Mouse (Mus musculus) macrophage (primary cell): Measurements from ENCODE around the gene Bloc1s5. TPM values are rescaled to one million over a fixed set of nuclear protein-coding genes. Genes with fewer than 3 reads are reported as not detected.

Experiments used
- H3K27ac ChIP-seq: fragments of 350-480 bp; formaldehyde crosslinking; 2 replicates; pipeline ENCODE4 v1.9.0; 2021
- H3K36me3 ChIP-seq: fragments of 350-480 bp; formaldehyde crosslinking; 2 replicates; pipeline ENCODE4 v1.9.0; 2021; ENCODE audit errors: inconsistent target
- H3K4me3 ChIP-seq: fragments of 350-480 bp; formaldehyde crosslinking; 2 replicates; pipeline ENCODE4 v1.9.0; 2021; ENCODE audit errors: inconsistent target
- H3K79me2 ChIP-seq: fragments of 350-480 bp; formaldehyde crosslinking; 2 replicates; pipeline ENCODE4 v1.9.0; 2021; ENCODE audit errors: inconsistent target
- WGBS: methylation state at CpG from one replicate; pipeline ENCODE4 v1.1.7; 2026; ENCODE audit warnings: inconsistent platforms; ENCODE audit not compliant: missing documents; 5-methylcytosine and 5-hydroxymethylcytosine counted together
- polyA plus RNA-seq: library from polyadenylated mRNA; stranded (reverse); fragments of 250-400 nt; gene quantifications from 3 replicates; pipeline ENCODE4 v1.2.4, GENCODE M21; 2018; ENCODE audit warnings: inconsistent platforms

The Bloc1s5 gene
- polyA plus RNA-seq, 1 experiment from 2014 or later: 12.0 TPM

GRCm38 (mm10) chr13:38607130-38607529 is 27.8 kb downstream of the Bloc1s5 start:
- Histone ChIP-seq H3K36me3 (peaks cover 11% of the 10 kb centered on the region; the same call in 1 of the 2 replicates), H3K4me3 (no peak overlapping the region), H3K79me2 (no peaks in the 10 kb centered on the region), H3K27ac (no peak overlapping the region)
- 99% methylated on average over 6 of the region's 6 CpGs for WGBS

GRCm38 (mm10) chr13:38605353-38605752 is 29.6 kb downstream of the Bloc1s5 start:
- H3K36me3 ChIP-seq: peaks cover 11% of the 10 kb centered on the region; the same call in 1 of the 2 replicates
- no peak overlapping the region for H3K4me3 ChIP-seq
- H3K79me2 ChIP-seq: no peaks in the 10 kb centered on the region
- WGBS: 88% methylated on average over 6 of the region's 6 CpGs
- no peak overlapping the region for H3K27ac ChIP-seq

- H3K4me3 ChIP-seq: no peak overlapping the region
- no peaks in the 10 kb centered on the region for H3K79me2 ChIP-seq
- peaks cover 11% of the 10 kb centered on the region; the same call in 1 of the 2 replicates for H3K36me3 ChIP-seq
- WGBS: 95% methylated on average over 13 of the region's 13 CpGs
- H3K27ac ChIP-seq: no peak overlapping the region
Measured at GRCm38 (mm10) chr13:38602966-38603365, 31.9 kb downstream of the Bloc1s5 start.

- Histone ChIP-seq H3K27ac (no peak overlapping the region), H3K36me3 (peaks cover 11% of the 10 kb centered on the region; the same call in 1 of the 2 replicates)
- WGBS: 94% methylated on average over 17 of the region's 17 CpGs
Measured at GRCm38 (mm10) chr13:38602243-38602832, 32.6 kb downstream of the Bloc1s5 start.

GRCm38 (mm10) chr13:38600811-38601210 is 34.1 kb downstream of the Bloc1s5 start:
- Histone ChIP-seq H3K79me2 (no peaks in the 10 kb centered on the region), H3K36me3 (peaks cover 11% of the 10 kb centered on the region; the same call in 1 of the 2 replicates), H3K4me3 (no peak overlapping the region), H3K27ac (no peak overlapping the region)
- 87% methylated on average over 11 of the region's 11 CpGs for WGBS

More at GRCm38 (mm10) chr13:38602243-38602832, 32.6 kb downstream of the Bloc1s5 start:
- no peak overlapping the region for H3K4me3 ChIP-seq
- no peaks in the 10 kb centered on the region for H3K79me2 ChIP-seq

GRCm38 (mm10) chr13:38597076-38597475 is 37.8 kb downstream of the Bloc1s5 start:
- H3K4me3 ChIP-seq: no peak overlapping the region
- H3K36me3 ChIP-seq: no peaks in the 10 kb centered on the region
- no peak overlapping the region for H3K27ac ChIP-seq
- no peaks in the 10 kb centered on the region for H3K79me2 ChIP-seq
- 94% methylated on average over 3 of the region's 3 CpGs for WGBS

- no peak overlapping the region for H3K27ac ChIP-seq
- H3K36me3 ChIP-seq: no peaks in the 10 kb centered on the region
- 93% methylated on average over 4 of the region's 4 CpGs for WGBS
- no peak overlapping the region for H3K4me3 ChIP-seq
- H3K79me2 ChIP-seq: no peaks in the 10 kb centered on the region
Measured at GRCm38 (mm10) chr13:38596461-38596860, 38.4 kb downstream of the Bloc1s5 start.

GRCm38 (mm10) chr13:38593114-38593513 is 41.8 kb downstream of the Bloc1s5 start:
- 24% methylated on average over 6 of the region's 6 CpGs for WGBS
- no peaks in the 10 kb centered on the region for H3K79me2 ChIP-seq
- H3K27ac ChIP-seq: no peak overlapping the region
- H3K4me3 ChIP-seq: no peak overlapping the region
- H3K36me3 ChIP-seq: no peaks in the 10 kb centered on the region

- no peaks in the 10 kb centered on the region for H3K36me3 ChIP-seq
- H3K27ac ChIP-seq: no peak overlapping the region
- no peak overlapping the region for H3K4me3 ChIP-seq
- WGBS: 91% methylated on average over 2 of the region's 5 CpGs
- H3K79me2 ChIP-seq: no peaks in the 10 kb centered on the region
Measured at GRCm38 (mm10) chr13:38587350-38587749, 47.6 kb downstream of the Bloc1s5 start.

GRCm38 (mm10) chr13:38586451-38586850 is 48.5 kb downstream of the Bloc1s5 start:
- Histone ChIP-seq H3K36me3 (no peaks in the 10 kb centered on the region), H3K27ac (no peak overlapping the region), H3K79me2 (no peaks in the 10 kb centered on the region), H3K4me3 (no peak overlapping the region)
- WGBS: 71% methylated on average over 4 of the region's 4 CpGs

- H3K36me3 ChIP-seq: no peaks in the 10 kb centered on the region
- no peak overlapping the region for H3K27ac ChIP-seq
- no peak overlapping the region for H3K4me3 ChIP-seq
- no peaks in the 10 kb centered on the region for H3K79me2 ChIP-seq
- 75% methylated on average over 3 of the region's 3 CpGs for WGBS
Measured at GRCm38 (mm10) chr13:38582768-38583167, 52.1 kb downstream of the Bloc1s5 start.

GRCm38 (mm10) chr13:38580601-38581457 is 54.1 kb downstream of the Bloc1s5 start:
- WGBS: 44% methylated on average over 11 of the region's 11 CpGs
- H3K4me3 ChIP-seq: no peak overlapping the region

GRCm38 (mm10) chr13:38579971-38580600 is 54.8 kb downstream of the Bloc1s5 start:
- Histone ChIP-seq H3K27ac (no peak overlapping the region), H3K36me3 (no peaks in the 10 kb centered on the region), H3K79me2 (no peaks in the 10 kb centered on the region), H3K4me3 (no peak overlapping the region)
- WGBS: 19% methylated on average over 24 of the region's 25 CpGs

More at GRCm38 (mm10) chr13:38580601-38581457, 54.1 kb downstream of the Bloc1s5 start:
- H3K27ac ChIP-seq: no peak overlapping the region
- no peaks in the 10 kb centered on the region for H3K36me3 ChIP-seq
- H3K79me2 ChIP-seq: no peaks in the 10 kb centered on the region

GRCm38 (mm10) chr13:38574668-38575067 is 60.2 kb downstream of the Bloc1s5 start:
- no peak overlapping the region for H3K4me3 ChIP-seq
- 89% methylated on average over 3 of the region's 3 CpGs for WGBS
- H3K36me3 ChIP-seq: no peaks in the 10 kb centered on the region
- H3K79me2 ChIP-seq: no peaks in the 10 kb centered on the region
- H3K27ac ChIP-seq: no peak overlapping the region

GRCm38 (mm10) chr13:38573281-38573680 is 61.6 kb downstream of the Bloc1s5 start:
- H3K79me2 ChIP-seq: no peaks in the 10 kb centered on the region
- H3K36me3 ChIP-seq: no peaks in the 10 kb centered on the region
- no peak overlapping the region for H3K4me3 ChIP-seq
- 91% methylated on average over 1 of the region's 1 CpGs for WGBS
- H3K27ac ChIP-seq: no peak overlapping the region
